Mouse (Mus musculus) testis, adult 2 months (tissue): ENCODE results near the gene Mthfd2l.

Experiments
- CTCF ChIP-seq: fragments of 200-500 bp; IDR thresholded peaks from 2 replicates; pipeline ENCODE4 v1.5.1; 2012; ENCODE audit warnings: low read depth, mild to moderate bottlenecking, inconsistent platforms, low read length, moderate library complexity; ENCODE audit not compliant: control insufficient read depth, insufficient read depth, insufficient replicate concordance
- POLR2A ChIP-seq: fragments of 200-500 bp; IDR thresholded peaks from 2 replicates; pipeline ENCODE4 v1.6.1; 2012; ENCODE audit warnings: low read depth, mild to moderate bottlenecking, inconsistent platforms, low read length, moderate library complexity; ENCODE audit not compliant: control insufficient read depth

DNA sequence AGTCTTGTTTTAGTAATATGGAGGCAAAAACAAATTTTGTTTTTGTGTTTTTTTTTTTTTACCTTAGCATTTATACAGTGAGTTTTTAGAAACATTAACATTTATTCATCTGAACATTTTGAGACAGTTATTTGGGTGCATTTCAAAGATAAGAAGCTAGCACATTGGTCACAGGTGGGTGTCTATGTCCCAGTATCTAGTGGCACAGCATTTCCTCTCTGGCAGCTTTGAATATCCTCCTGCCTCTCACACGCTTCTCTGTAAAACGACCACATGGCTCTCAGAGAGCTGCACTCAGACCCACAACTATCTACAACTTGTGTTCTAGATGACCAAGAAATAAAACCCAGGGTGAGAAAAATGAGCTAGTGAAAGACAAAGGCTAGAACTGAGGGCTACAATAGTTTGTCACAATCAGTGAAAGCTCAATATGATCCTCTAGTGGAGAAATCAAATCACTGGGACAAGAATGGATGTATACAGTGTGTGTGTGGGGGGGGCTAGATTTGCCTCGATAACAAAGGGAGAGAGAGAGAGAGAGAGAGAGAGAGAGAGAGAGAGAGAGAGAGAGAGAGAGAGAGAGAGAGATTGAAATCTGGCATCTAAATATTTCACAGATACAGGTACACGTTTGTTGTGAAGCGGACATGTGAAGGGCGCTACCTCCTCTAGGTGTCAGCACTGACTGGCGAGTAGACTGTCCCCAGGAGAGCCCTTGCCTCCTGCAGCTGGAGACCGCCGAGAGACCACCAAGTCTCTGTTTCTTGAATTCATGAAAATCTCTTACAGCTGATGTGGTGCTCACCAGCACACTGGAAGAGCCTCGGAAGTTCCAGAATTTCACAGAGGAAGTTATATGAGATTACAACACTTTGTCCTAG is 28.3 kb upstream of the Mthfd2l start:
- TF ChIP-seq CTCF (no peak), POLR2A (no peak)
